Mouse (Mus musculus) stomach, embryonic 16.5 days (tissue): ENCODE data around the gene Atg7. TPM values are rescaled to one million over a fixed set of nuclear protein-coding genes. Genes with fewer than 3 reads are reported as not detected.

Experiments used
- ATAC-seq: fragments of 200-750 bp; cut with Nextera tagmentation; 2 replicates; pipeline ENCODE4 v1.8.0; 2017; ENCODE audit warnings: moderate number of reproducible peaks, moderate TSS enrichment; ENCODE audit not compliant: insufficient read depth, low FRiP score
- H3K27ac ChIP-seq: fragments of 300-500 bp; sonication (generic); 2 replicates; pipeline ENCODE4 v1.5.1; 2014; ENCODE audit warnings: low read length
- H3K27me3 ChIP-seq: fragments of 300-500 bp; sonication (generic); 2 replicates; pipeline ENCODE4 v1.6.1; 2014; ENCODE audit warnings: low read length, control low read depth, mixed read lengths; ENCODE audit not compliant: control insufficient read depth, insufficient read depth
- H3K36me3 ChIP-seq: fragments of 300-500 bp; sonication (generic); 2 replicates; pipeline ENCODE4 v1.6.1; 2014; ENCODE audit warnings: low read length; ENCODE audit not compliant: control insufficient read depth, insufficient read depth
- H3K4me1 ChIP-seq: fragments of 300-500 bp; sonication (generic); 2 replicates; pipeline ENCODE4 v1.6.1; 2014; ENCODE audit warnings: low read length, control low read depth, mixed read lengths; ENCODE audit not compliant: control insufficient read depth, insufficient read depth
- H3K4me2 ChIP-seq: fragments of 300-500 bp; sonication (generic); 2 replicates; pipeline ENCODE4 v1.6.1; 2014; ENCODE audit warnings: low read depth, low read length, mixed read lengths
- H3K4me3 ChIP-seq: fragments of 300-500 bp; sonication (generic); replicated peaks from 2 replicates; pipeline ENCODE4 v1.5.1; 2014; ENCODE audit warnings: mild to moderate bottlenecking, low read length
- H3K9ac ChIP-seq: fragments of 300-500 bp; sonication (generic); 2 replicates; pipeline ENCODE4 v1.6.1; 2014; ENCODE audit warnings: low read length
- H3K9me3 ChIP-seq: fragments of 300-500 bp; sonication (generic); replicated peaks from 2 replicates; pipeline ENCODE4 v1.6.1; 2016; ENCODE audit warnings: low read length, control low read depth; ENCODE audit not compliant: control insufficient read depth
- WGBS: fragments of 180-500 bp; shearing (Covaris S2); extraction: QIAGEN DNeasy Blood & Tissue Kit; methylation state at CpG from one replicate; pipeline ENCODE4 v1.1.7; 2014; 5-methylcytosine and 5-hydroxymethylcytosine counted together
- polyA plus RNA-seq: library from polyadenylated mRNA; unstranded; fragments of >200 nt; fragmentation: Nextera tagmentation; extraction: Ambion mirVana; gene quantifications from 2 replicates; pipeline ENCODE4 v1.2.1, GENCODE M21; 2015

The Atg7 gene
- polyA plus RNA-seq, 1 experiment from 2014 or later = 21.9 TPM

GRCm38 (mm10) chr6:114826889-114827288 lies 184.0 kb downstream of the Atg7 start:
- H3K4me3 ChIP-seq = no peak overlapping the region
- H3K9me3 ChIP-seq = no peaks in the 10 kb centered on the region
- WGBS = 77% methylated on average over 2 of the region's 2 CpGs
- H3K27me3 ChIP-seq = no peaks in the 10 kb centered on the region
- H3K4me2 ChIP-seq = no peak overlapping the region
- H3K36me3 ChIP-seq = no peaks in the 10 kb centered on the region
- no peaks in the 10 kb centered on the region for H3K4me1 ChIP-seq
- no peak for ATAC-seq
- H3K9ac ChIP-seq = no peak overlapping the region
- H3K27ac ChIP-seq = no peak overlapping the region

GRCm38 (mm10) chr6:114829660-114830438 lies 187.0 kb downstream of the Atg7 start:
- Histone ChIP-seq H3K27me3 (no peaks in the 10 kb centered on the region), H3K9ac (no peak overlapping the region), H3K4me2 (no peak overlapping the region), H3K4me3 (no peak overlapping the region), H3K27ac (no peak overlapping the region), H3K36me3 (no peaks in the 10 kb centered on the region), H3K4me1 (0 out of 2 replicates have a peak, but pooled peaks cover 4% of the 10 kb centered on the region), H3K9me3 (no peaks in the 10 kb centered on the region)
- 77% methylated on average over 9 of the region's 9 CpGs for WGBS
- no peak for ATAC-seq

GRCm38 (mm10) chr6:114831807-114832206 lies 188.9 kb downstream of the Atg7 start:
- no peak overlapping the region for H3K4me2 ChIP-seq
- WGBS = 86% methylated on average over 3 of the region's 3 CpGs
- 0 out of 2 replicates have a peak, but pooled peaks cover 4% of the 10 kb centered on the region for H3K4me1 ChIP-seq
- H3K27me3 ChIP-seq = no peaks in the 10 kb centered on the region
- no peak overlapping the region for H3K27ac ChIP-seq
- no peaks in the 10 kb centered on the region for H3K9me3 ChIP-seq
- no peak for ATAC-seq
- no peak overlapping the region for H3K9ac ChIP-seq
- H3K4me3 ChIP-seq = no peak overlapping the region
- H3K36me3 ChIP-seq = no peaks in the 10 kb centered on the region

DNA sequence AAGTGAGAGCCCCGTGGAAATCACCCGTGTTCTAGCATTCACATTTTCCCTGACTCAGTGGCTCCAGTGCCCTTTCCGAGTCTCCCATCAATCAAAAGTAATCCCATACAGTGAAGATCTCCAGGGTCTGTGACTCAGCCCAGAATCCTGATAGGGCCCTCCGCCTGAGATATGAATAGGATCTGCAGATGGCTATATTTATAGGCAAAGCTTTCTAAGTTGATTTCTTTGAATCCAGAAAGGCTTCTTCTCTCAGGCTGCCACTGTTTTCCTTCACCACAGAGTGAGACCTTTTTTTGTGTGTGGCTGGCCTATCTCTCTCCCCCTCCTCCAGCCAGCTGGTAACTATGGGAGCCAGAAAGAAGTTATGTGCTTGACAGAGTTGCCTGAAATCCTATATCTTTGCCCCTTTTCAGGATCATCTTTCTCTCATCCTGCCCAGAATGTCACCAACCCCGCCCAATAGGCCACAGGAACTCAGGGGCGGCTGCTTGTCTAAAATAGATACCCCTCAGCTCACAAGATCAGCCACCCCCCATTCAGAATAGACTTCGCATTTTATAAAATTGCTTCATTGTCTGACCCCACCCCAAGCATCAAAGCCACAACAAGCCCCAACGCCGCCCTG lies 190.3 kb downstream of the Atg7 start:
- no peaks in the 10 kb centered on the region for H3K9me3 ChIP-seq
- WGBS = 61% methylated on average over 9 of the region's 9 CpGs
- H3K9ac ChIP-seq = no peak overlapping the region
- H3K27me3 ChIP-seq = no peaks in the 10 kb centered on the region
- H3K4me1 ChIP-seq = 0 out of 2 replicates have a peak, but pooled peaks cover 4% of the 10 kb centered on the region
- H3K36me3 ChIP-seq = no peaks in the 10 kb centered on the region
- no peak overlapping the region for H3K27ac ChIP-seq
- no peak overlapping the region for H3K4me2 ChIP-seq
- no peak overlapping the region for H3K4me3 ChIP-seq
- ATAC-seq = no peak

- Histone ChIP-seq H3K36me3 (no peaks in the 10 kb centered on the region), H3K4me3 (no peak overlapping the region), H3K27ac (no peak overlapping the region), H3K27me3 (no peaks in the 10 kb centered on the region), H3K9ac (no peak overlapping the region), H3K9me3 (no peaks in the 10 kb centered on the region), H3K4me2 (no peak overlapping the region), H3K4me1 (0 out of 2 replicates have a peak, but pooled peaks cover 5% of the 10 kb centered on the region)
- ATAC-seq = peak; percentile 51; the same call in 1 of the 2 replicates
- WGBS = 52% methylated on average over 4 of the region's 4 CpGs
Measured at GRCm38 (mm10) chr6:114833791-114834346, 191.0 kb downstream of the Atg7 start.

DNA sequence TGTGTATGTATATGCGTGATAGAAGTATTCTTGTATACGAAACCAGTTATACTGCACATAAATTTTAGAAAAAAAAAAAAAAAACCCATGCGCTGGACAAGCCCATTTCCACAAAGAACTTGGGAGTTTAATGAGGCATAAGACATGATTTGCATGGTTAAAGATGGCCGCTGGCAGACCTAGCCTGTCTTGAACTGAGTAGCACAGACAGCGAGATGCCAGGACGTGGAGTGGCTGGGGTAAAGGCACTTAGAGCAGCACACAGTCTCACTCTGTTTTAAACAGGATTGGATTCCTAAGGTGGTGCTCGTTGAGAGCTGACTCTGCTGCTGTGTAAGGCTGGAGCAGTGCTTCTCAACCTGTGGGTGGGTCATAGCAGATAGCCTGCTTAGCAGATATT lies 192.4 kb downstream of the Atg7 start:
- H3K4me1 ChIP-seq = peaks cover 17% of the 10 kb centered on the region
- no peak for ATAC-seq
- H3K27me3 ChIP-seq = no peaks in the 10 kb centered on the region
- H3K36me3 ChIP-seq = no peaks in the 10 kb centered on the region
- no peak overlapping the region for H3K4me3 ChIP-seq
- H3K9ac ChIP-seq = no peak overlapping the region
- H3K9me3 ChIP-seq = no peaks in the 10 kb centered on the region
- H3K27ac ChIP-seq = no peak overlapping the region
- 83% methylated on average over 7 of the region's 7 CpGs for WGBS
- H3K4me2 ChIP-seq = no peak overlapping the region

DNA sequence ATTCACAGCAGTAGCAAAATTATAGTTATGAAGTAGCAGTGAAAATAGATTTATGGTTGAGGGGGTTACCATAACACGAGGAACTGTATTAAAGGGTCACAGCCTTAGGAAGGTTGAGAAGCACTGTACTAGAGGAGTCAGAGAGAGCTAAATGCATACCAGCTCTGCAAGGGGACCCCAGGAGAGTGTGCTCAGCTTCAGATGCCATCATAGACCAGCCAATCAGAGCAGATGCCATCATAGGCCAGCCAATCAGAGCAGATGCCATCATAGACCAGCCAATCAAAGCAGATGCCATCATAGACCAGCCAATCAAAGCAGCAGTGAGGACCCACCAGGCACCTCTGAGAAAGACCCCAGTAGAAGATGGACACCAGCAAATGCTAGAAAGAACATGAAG lies 192.9 kb downstream of the Atg7 start:
- ATAC-seq = no peak
- Histone ChIP-seq H3K27me3 (no peaks in the 10 kb centered on the region), H3K4me1 (peaks cover 21% of the 10 kb centered on the region), H3K27ac (no peak overlapping the region), H3K4me3 (no peak overlapping the region), H3K9ac (no peak overlapping the region), H3K9me3 (no peaks in the 10 kb centered on the region), H3K4me2 (no peak overlapping the region), H3K36me3 (no peaks in the 10 kb centered on the region)
- 77% methylated on average over 1 of the region's 1 CpGs for WGBS

GRCm38 (mm10) chr6:114836433-114836832 lies 193.5 kb downstream of the Atg7 start:
- Histone ChIP-seq H3K4me2 (no peak overlapping the region), H3K4me3 (no peak overlapping the region), H3K9ac (no peak overlapping the region), H3K9me3 (no peaks in the 10 kb centered on the region), H3K27ac (no peak overlapping the region), H3K36me3 (no peaks in the 10 kb centered on the region), H3K27me3 (no peaks in the 10 kb centered on the region), H3K4me1 (peaks cover 28% of the 10 kb centered on the region)
- 74% methylated on average over 3 of the region's 3 CpGs for WGBS
- no peak for ATAC-seq

DNA sequence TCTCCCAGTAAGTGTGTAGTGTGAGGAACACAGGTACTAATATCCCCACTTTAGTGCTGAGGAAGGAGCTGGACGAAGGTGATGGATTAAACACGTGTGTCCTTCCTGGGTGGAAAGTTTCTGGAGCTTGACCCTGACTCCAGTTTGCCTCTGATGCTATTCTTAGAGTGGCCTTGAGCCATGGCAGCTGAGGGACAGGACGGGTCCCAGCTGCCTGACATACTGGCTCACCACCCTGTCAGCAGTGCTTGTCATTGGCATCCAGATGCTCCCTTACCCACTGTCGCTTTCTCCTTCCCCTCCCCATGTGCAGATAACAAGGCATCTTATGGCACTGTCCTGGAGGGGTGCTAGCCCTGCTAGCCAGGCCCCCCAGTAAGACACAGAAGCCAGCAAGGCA lies 196.0 kb downstream of the Atg7 start:
- ATAC-seq = no peak
- no peak overlapping the region for H3K4me2 ChIP-seq
- H3K27me3 ChIP-seq = no peaks in the 10 kb centered on the region
- no peaks in the 10 kb centered on the region for H3K36me3 ChIP-seq
- no peaks in the 10 kb centered on the region for H3K9me3 ChIP-seq
- H3K9ac ChIP-seq = no peak overlapping the region
- H3K27ac ChIP-seq = no peak overlapping the region
- no peak overlapping the region for H3K4me3 ChIP-seq
- WGBS = 73% methylated on average over 4 of the region's 4 CpGs
- H3K4me1 ChIP-seq = peaks cover 25% of the 10 kb centered on the region
